Mouse (Mus musculus) embryonic fibroblast, embryonic 13.5 days (primary cell): Measurements from ENCODE around the gene Jak1. TPM values are rescaled to one million over a fixed set of nuclear protein-coding genes. Genes with fewer than 3 reads are reported as not detected.

ENCODE experiments used
- H3K27ac ChIP-seq: 2 replicates; pipeline ENCODE4 v1.5.1; 2012; ENCODE audit warnings: low read length, control low read depth, inconsistent platforms; ENCODE audit not compliant: insufficient read depth
- H3K4me1 ChIP-seq: 2 replicates; pipeline ENCODE4 v1.6.1; 2011; ENCODE audit warnings: low read length; ENCODE audit not compliant: control insufficient read depth, insufficient read depth
- H3K4me3 ChIP-seq: 2 replicates; pipeline ENCODE4 v1.5.1; 2011; ENCODE audit warnings: mild to moderate bottlenecking, control low read depth, low read length; ENCODE audit not compliant: insufficient read depth
- CTCF ChIP-seq: IDR thresholded peaks from 2 replicates; pipeline ENCODE4 v1.5.1; 2011; ENCODE audit warnings: mild to moderate bottlenecking, control low read depth, low read length, moderate library complexity, borderline replicate concordance; ENCODE audit not compliant: insufficient read depth
- POLR2A ChIP-seq: IDR thresholded peaks from 2 replicates; pipeline ENCODE4 v1.6.1; 2011; ENCODE audit warnings: low read depth, mild to moderate bottlenecking, control low read depth, low read length, moderate library complexity
- polyA plus RNA-seq: library from polyadenylated mRNA; stranded (reverse); fragments of >200 nt; gene quantifications from 2 replicates; pipeline ENCODE4 v1.2.4, GENCODE M21; 2011; ENCODE audit warnings: low read depth; ENCODE audit not compliant: missing spikeins, insufficient read length

The Jak1 gene
- polyA plus RNA-seq, 1 experiment = 192 TPM

GRCm38 (mm10) chr4:101144361-101144760 lies 120.7 kb downstream of the Jak1 start:
- peaks cover 4% of the 10 kb centered on the region; the same call in 1 of the 2 replicates for H3K4me1 ChIP-seq
- TF ChIP-seq CTCF (no peak), POLR2A (no peak)
- H3K27ac ChIP-seq = no peak overlapping the region
- H3K4me3 ChIP-seq = no peak overlapping the region

DNA sequence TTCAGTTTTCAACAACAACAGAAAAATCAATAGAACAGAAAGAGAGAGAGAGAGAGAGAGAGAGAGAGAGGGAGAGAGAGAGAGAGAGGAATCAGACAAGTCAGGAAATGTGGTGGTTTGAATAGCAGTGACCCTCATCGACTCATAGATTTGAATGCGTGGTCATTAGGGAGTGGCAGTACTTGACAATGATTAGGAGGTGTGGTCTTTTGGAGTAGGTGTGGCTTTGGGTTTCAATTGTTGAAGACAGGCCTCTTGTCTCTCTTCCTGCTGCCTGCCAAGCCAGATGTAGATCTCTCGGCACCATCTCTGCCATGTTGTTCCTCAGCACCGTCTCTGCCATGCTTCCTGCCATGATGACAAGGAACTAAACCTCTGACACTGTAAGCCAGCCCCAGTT lies 121.2 kb downstream of the Jak1 start:
- TF ChIP-seq CTCF (no peak), POLR2A (no peak)
- no peak overlapping the region for H3K27ac ChIP-seq
- no peak overlapping the region for H3K4me3 ChIP-seq
- peaks cover 4% of the 10 kb centered on the region; the same call in 1 of the 2 replicates for H3K4me1 ChIP-seq

- H3K4me1 ChIP-seq = peaks cover 4% of the 10 kb centered on the region; the same call in 1 of the 2 replicates
- TF ChIP-seq CTCF (no peak), POLR2A (no peak)
- H3K4me3 ChIP-seq = no peak overlapping the region
- no peak overlapping the region for H3K27ac ChIP-seq
These were observed 123.3 kb downstream of the Jak1 start for GRCm38 (mm10) chr4:101141768-101142167.

DNA sequence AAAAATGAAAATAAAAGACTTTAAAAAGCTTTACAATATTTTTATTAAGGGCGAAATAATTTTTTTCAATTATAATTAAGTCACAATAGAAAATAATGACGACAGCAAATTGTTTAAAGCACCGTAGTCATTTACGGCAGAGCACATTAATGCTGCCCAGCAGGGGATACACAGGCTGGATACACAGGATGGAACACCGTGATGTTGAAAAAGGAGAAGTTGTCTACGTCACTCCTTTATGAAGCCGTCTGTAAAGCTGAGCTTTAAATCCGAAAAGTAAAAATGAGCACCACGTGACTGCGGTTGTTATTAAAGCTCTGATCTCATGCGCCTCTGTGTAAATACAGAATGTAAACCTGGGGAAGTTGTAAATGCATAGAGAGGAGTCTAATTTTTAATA lies 127.1 kb downstream of the Jak1 start:
- Histone ChIP-seq H3K4me3 (no peak overlapping the region), H3K4me1 (no peaks in the 10 kb centered on the region), H3K27ac (no peak overlapping the region)
- TF ChIP-seq CTCF (no peak), POLR2A (no peak)

DNA sequence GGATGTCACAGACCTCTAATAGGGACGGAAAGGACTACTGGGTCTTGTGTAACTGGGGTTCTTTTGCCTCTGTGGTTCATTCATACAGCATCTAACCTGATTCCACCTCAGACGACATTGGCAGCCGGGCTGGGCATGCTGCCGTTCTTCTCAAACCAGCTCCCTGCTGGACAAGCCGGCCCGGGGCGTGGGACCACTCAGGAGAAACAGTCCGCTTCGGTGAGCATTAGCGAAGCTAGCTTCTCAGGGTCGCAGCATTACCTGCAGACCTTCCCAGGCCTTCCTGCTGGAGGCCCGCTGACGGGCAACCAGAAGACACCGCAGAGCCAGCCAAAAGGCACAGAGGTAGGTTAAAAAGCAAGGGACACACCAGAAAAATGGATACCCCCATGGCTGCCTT lies 129.2 kb downstream of the Jak1 start:
- no peak overlapping the region for H3K4me3 ChIP-seq
- TF ChIP-seq POLR2A = no peak
- no peak for TF ChIP-seq CTCF
- no peaks in the 10 kb centered on the region for H3K4me1 ChIP-seq
- H3K27ac ChIP-seq = no peak overlapping the region

DNA sequence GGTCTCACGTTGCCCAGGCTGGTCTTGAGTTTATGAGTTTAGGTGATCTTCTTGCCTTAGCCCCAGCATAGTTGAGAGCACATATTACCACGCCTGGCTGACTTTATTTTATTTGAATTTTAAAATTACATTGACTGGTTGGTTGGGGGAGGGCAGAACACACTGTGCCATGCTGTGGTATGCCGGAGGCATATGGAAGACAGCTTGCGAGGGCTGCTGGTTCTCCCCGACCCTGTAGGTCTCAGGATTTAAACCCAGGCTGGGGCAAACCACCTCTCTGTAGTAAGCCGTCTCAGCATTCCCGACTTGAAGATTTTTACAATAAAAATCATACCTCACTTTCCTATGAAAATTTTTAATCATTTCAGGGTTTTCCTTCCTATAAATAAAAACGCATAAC lies 130.1 kb downstream of the Jak1 start:
- Histone ChIP-seq H3K4me1 (no peaks in the 10 kb centered on the region), H3K4me3 (no peak overlapping the region), H3K27ac (no peak overlapping the region)
- no peak for TF ChIP-seq POLR2A

- TF ChIP-seq CTCF = no peak
- no peaks in the 10 kb centered on the region for H3K4me1 ChIP-seq
- H3K4me3 ChIP-seq = no peak overlapping the region
- H3K27ac ChIP-seq = no peak overlapping the region
These were observed 144.1 kb downstream of the Jak1 start for GRCm38 (mm10) chr4:101121002-101121401.

GRCm38 (mm10) chr4:101107122-101107521 lies 158.0 kb downstream of the Jak1 start:
- no peak for TF ChIP-seq CTCF
- no peak for TF ChIP-seq POLR2A
- no peaks in the 10 kb centered on the region for H3K4me1 ChIP-seq
- no peak overlapping the region for H3K27ac ChIP-seq
- no peak overlapping the region for H3K4me3 ChIP-seq

Other genes with a start within 250 kb of the Jak1 start
- not detected in 2 replicates for gene Gm10577, start 244.6 kb downstream of the Jak1 start, polyA plus RNA-seq
- 1.3 and 3.8 TPM in 2 replicates for gene Raver2, start 196.3 kb downstream of the Jak1 start, polyA plus RNA-seq
- gene Ak4, start 154.0 kb upstream of the Jak1 start, polyA plus RNA-seq = 7.8 and 9.1 TPM in 2 replicates
- not detected in 2 replicates for gene Dnajc6, start 231.4 kb upstream of the Jak1 start, polyA plus RNA-seq